Mouse (Mus musculus): ENCODE results near the gene Katnal1.

The Katnal1 gene

DNA sequence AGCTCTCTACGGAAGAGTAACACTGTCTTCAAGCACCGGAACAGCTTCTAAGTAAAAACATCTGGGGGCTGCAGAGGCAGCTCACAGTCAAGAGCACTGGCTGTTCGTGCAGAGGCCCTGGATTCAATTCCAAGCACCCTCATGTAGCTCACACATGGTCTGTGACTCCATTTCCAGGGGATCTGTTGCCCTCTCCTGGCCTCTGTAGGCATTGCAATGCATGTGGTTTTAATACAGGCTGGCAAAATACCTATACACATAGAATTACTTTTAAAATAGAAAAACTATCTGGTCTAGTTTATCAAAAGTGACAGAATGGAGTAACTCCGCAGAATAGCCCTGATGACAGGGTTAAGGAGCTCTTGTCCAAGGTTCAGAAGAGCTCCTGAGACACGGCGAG lies 49.9 kb downstream of the Katnal1 start:
- DNase-seq (ENCODE audit: low spot score), result no peak

- DNase-seq (ENCODE audit: low spot score), result no peak
Observed at GRCm38 (mm10) chr5:148873116-148873515, 56.0 kb downstream of the Katnal1 start.

DNA sequence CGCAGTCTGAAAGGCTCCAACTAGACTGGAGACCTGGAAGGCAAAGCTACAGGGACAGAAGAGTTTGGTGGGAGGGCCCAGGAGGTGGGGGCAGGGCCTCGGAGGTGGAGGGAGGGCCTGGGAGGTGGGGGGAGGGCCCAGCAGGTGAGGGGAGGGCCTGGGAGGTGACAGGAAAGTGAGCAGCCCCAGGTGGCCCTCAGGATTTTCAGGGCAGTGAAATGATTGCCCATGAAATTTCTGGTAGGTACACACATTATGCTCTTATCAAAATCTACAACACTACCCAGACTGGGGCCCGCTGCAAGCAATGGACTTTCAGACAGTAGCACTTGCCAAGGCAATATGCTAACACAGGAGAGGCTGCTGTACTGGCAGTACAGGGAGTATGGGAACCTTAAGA lies 59.5 kb downstream of the Katnal1 start:
- DNase-seq (ENCODE audit: low spot score), result no peak

- DNase-seq (ENCODE audit: low spot score), result no peak
Observed at GRCm38 (mm10) chr5:148867766-148868165, 61.4 kb downstream of the Katnal1 start.

GRCm38 (mm10) chr5:148867171-148867570 lies 61.9 kb downstream of the Katnal1 start:
- DNase-seq (ENCODE audit: low spot score), result no peak

DNA sequence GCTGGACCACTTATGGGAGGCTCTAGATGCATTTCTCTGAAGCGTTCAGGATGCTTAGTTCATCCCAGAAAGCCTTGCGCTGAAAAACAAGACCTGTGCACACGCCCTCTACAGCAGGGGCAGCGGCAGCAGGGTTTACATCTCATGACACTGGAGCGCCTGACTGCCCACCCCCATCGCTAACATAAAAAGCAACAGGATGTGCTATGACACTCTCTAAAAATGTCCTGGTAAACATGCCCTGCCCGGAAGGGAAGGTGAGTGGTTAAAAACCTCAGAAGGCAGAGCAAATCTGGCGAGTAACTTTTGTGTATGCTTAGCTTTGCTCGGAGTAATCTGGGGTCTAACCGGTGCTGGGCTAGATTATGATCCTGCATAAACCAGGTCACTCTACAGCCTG lies 62.5 kb downstream of the Katnal1 start:
- no peak for DNase-seq (ENCODE audit: low spot score)

DNA sequence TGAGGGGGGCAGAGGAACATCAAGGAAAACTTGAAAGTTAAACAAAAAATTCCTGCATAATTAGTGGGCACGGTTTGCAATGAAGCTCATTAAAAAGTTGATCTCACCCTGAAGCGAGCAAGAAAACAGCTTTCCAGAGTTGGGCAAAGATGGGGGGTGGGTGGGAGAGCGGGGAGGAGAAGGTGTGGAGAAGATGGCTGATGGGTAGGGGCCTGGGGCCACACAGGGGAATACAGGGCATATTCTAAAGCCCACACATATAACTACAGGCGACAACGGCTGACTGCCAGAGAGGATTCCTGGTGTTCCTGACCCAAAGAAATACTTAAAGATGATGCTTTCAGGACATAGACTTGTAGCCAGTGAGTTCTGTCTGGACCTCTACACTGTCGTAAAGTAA lies 65.7 kb downstream of the Katnal1 start:
- no peak for DNase-seq (ENCODE audit: low spot score)

- no peak for DNase-seq (ENCODE audit: low spot score)
Observed at GRCm38 (mm10) chr5:148862853-148863252, 66.3 kb downstream of the Katnal1 start.

DNA sequence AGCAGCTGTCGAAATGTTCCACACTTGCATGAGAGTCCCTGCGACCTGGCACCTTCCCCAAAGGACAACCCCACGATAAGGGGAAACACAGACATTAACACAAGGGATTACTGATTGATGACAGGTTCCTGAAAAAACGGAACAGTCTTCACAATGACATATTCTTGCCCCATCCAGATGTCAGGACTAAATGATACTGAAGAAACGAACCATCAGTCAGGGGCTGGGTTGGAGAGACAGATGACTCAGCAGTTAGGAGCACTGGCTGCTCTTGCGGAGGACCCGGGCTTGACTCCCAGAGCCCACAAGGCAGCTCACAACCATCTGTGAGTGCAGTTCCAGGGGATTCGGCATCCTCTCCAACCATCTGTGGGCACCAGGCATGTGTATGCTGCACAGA lies 67.0 kb downstream of the Katnal1 start:
- DNase-seq (ENCODE audit: low spot score), result no peak

DNA sequence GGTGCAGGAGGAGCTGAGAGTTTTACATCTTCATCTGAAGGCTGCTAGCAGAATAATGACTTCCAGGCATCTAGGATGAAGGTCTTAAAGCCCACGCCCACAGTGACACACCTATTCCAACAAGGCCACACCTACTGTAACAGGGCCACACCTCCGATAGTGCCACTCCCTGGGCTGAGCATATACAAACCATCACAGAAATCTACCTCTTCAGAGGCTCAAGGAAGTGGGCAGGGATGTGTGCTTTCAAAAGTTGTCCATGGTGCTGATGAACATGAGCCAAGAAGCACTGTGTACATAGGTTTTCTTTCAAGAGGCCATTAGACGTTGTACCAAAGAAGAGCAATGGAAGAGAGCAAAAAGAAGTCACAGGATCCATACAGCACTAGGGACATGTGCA lies 71.6 kb downstream of the Katnal1 start:
- DNase-seq (ENCODE audit: low spot score), result no peak

GRCm38 (mm10) chr5:148855047-148855446 lies 74.1 kb downstream of the Katnal1 start:
- DNase-seq (ENCODE audit: low spot score), result no peak

- no peak for DNase-seq (ENCODE audit: low spot score)
Observed at GRCm38 (mm10) chr5:148854166-148854565, 75.0 kb downstream of the Katnal1 start.

- no peak for DNase-seq (ENCODE audit: low spot score)
Observed at GRCm38 (mm10) chr5:148849516-148849915, 79.6 kb downstream of the Katnal1 start.

DNA sequence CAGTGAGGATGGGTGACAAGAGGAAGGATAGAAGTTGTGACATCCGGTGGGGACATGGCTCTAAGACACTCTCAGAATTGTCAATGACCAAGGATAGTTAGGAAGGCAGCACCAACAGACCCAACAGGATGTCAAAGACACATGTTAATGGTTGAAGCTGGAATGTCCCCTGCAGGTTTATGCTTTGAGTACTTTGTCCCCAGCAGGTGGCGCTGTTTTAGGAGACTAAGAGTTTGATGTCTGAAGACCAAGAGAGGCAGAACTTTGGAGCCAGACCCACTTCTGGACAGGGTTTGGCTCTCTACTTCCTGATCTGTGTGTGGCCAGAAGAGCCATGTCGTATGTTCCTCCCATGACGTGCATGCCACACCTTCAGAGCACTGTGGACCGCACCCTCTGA lies 82.1 kb downstream of the Katnal1 start:
- no peak for DNase-seq (ENCODE audit: low spot score)

GRCm38 (mm10) chr5:148837069-148837468 lies 92.1 kb downstream of the Katnal1 start:
- no peak for DNase-seq (ENCODE audit: low spot score)

- peak; percentile 28 for DNase-seq (ENCODE audit: low spot score)
Observed at GRCm38 (mm10) chr5:148831596-148832257, 97.4 kb downstream of the Katnal1 start.

DNA sequence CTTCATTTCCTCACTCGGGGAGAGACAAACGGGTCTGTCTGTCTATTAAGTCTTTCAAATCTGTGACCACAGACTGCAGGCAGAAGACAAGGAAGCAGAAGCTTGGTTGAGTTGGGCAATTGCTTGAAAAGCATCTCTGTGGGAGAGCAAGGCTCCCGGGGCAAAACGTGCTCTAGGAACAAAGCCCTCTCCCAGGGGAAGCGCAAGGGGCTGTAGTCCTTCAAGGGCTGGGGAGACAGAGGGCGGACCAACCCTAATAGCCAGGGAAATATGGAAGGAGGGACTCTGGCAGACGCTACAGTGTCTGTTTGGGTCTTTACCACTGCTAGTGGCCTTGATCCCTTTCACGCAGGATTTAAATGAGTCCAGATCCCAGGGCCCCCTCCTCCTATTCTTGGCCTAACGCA lies 98.0 kb downstream of the Katnal1 start:
- DNase-seq (ENCODE audit: low spot score), result no peak

DNA sequence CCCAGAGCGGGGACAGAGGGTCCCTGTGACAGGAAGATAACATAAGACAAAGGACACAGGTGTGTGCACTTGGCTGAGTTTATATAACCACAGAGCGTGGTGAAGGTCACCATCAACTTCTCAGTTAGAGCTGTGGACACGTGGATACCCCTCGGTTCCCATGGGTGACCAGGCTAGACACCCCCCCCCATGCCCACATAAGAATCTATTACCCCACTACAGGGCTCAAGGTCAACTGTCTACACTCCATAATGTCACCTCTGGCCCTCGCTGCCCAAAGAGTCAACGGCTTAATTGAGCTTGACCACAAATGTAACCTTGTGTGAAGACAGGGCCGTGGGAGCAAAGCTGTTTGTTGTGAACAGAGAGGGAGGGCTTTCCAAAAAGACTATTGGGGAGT lies 103.4 kb downstream of the Katnal1 start:
- no peak for DNase-seq (ENCODE audit: low spot score)

- DNase-seq (ENCODE audit: low spot score), result no peak
Observed at GRCm38 (mm10) chr5:148822772-148823171, 106.3 kb downstream of the Katnal1 start.

Measured in urinary bladder, postnatal 10 days (tissue).